Mouse (Mus musculus) G1E (cell line): ENCODE data around the gene Vapb.
"Not testable (repeated sequence)": the region's sequence is repeated elsewhere in the genome, so short reads cannot be mapped to it uniquely, and the experiment has no call there.

ENCODE experiments used
- CTCF ChIP-seq: IDR thresholded peaks from 2 replicates; pipeline ENCODE4 v1.5.1; 2012; ENCODE audit warnings: low read depth, low read length, inconsistent platforms, mixed read lengths
- TAL1 ChIP-seq: conservative IDR thresholded peaks from 2 replicates; pipeline ENCODE4 v1.6.1; 2012; ENCODE audit warnings: low read depth, low read length, inconsistent platforms, mixed read lengths

DNA sequence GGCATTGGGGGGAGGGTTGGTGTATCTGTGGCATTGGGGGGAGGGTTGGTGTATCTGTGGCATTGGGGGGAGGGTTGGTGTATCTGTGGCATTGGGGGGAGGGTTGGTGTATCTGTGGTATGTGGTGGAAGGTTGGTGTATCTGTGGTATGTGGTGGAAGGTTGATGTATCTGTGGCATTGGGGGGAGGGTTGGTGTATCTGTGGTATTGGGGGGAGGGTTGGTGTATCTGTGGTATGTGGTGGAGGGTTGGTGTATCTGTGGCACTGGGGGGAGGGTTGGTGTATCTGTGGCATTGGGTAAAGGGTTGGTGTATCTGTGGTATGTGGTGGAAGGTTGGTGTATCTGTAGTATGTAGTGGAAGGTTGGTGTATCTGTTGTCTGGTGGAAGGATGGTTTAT lies 29.7 kb upstream of the Vapb start:
- TF ChIP-seq CTCF, TAL1: not testable (repeated sequence)
